Mouse (Mus musculus): ENCODE measurements around the gene Frmd4b. TPM values are rescaled to one million over a fixed set of nuclear protein-coding genes. Genes with fewer than 3 reads are reported as not detected.

Frmd4b gene
- polyA plus RNA-seq, 1 experiment: 22.3 TPM

GRCm38 (mm10) chr6:97535763-97536445 is 81.4 kb downstream of the Frmd4b start:
- WGBS: 85% methylated on average over 9 of the region's 9 CpGs
- TF ChIP-seq CTCF (IDR thresholded peaks at IDR 0.05; ENCODE audit: insufficient read depth, low read length) (no peak), POLR2A (IDR thresholded peaks at IDR 0.05; ENCODE audit: borderline replicate concordance, extremely low read depth, low read depth, low read length) (no peak)
- Histone ChIP-seq H3K4me3 (replicated peaks; ENCODE audit: extremely low read depth, low read depth, low read length) (no peak overlapping the region), H3K4me1 (ENCODE audit: control insufficient read depth, insufficient read depth, low read length) (no peaks in the 10 kb centered on the region; the same call in 1 of the 2 replicates)
- DNase-seq: no peak

- 27% methylated on average over 4 of the region's 4 CpGs for WGBS
- Histone ChIP-seq H3K4me3 (replicated peaks; ENCODE audit: extremely low read depth, low read depth, low read length) (no peak overlapping the region), H3K4me1 (ENCODE audit: control insufficient read depth, insufficient read depth, low read length) (no peaks in the 10 kb centered on the region; the same call in 1 of the 2 replicates)
- no peak for DNase-seq
- no peak for TF ChIP-seq CTCF (IDR thresholded peaks at IDR 0.05; ENCODE audit: insufficient read depth, low read length)
- TF ChIP-seq POLR2A (IDR thresholded peaks at IDR 0.05; ENCODE audit: borderline replicate concordance, extremely low read depth, low read depth, low read length): no peak
These were observed 86.3 kb downstream of the Frmd4b start for GRCm38 (mm10) chr6:97531043-97531442.

DNA sequence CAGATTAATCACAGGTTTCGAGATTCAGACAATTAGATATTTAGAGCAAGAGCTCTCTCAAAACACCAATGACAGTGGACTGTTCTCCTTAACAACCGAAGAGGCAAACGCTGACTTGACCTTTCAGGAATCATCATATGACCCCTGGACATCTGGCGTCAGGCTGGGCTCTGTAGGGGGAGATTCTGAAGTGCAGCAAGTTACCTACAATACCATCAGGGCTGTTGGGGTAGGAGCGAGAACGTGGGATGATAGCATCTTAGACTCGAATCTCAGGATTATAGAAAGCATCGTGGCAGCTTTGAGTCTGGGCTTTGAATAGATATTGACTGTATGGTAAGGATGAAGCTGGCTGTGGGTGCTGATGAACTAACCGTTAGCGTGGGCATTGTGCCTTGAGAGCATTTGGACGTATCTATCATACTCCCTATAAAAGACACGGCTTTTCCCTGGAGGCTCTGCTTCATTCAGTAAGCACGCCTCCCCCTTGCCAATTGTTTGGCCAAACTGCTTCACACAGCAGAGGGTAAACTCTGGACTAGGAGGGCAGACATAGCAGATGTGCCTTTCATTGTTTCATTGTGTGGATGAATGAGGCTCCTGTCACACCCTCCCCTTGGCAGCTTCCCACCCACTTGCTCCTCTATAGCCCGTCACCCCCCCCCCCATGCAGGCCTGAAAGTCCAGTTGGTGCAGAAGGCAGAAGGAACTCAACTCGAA is 88.2 kb downstream of the Frmd4b start:
- H3K4me3 ChIP-seq (replicated peaks; ENCODE audit: extremely low read depth, low read depth, low read length): no peak overlapping the region
- 72% methylated on average over 15 of the region's 15 CpGs for WGBS
- H3K4me1 ChIP-seq (ENCODE audit: control insufficient read depth, insufficient read depth, low read length): no peaks in the 10 kb centered on the region; the same call in 1 of the 2 replicates
- DNase-seq: no peak
- TF ChIP-seq CTCF (IDR thresholded peaks at IDR 0.05; ENCODE audit: insufficient read depth, low read length): no peak
- TF ChIP-seq POLR2A (IDR thresholded peaks at IDR 0.05; ENCODE audit: borderline replicate concordance, extremely low read depth, low read depth, low read length): no peak

GRCm38 (mm10) chr6:97526092-97526491 is 91.2 kb downstream of the Frmd4b start:
- DNase-seq: no peak
- 25% methylated on average over 8 of the region's 8 CpGs for WGBS

DNA sequence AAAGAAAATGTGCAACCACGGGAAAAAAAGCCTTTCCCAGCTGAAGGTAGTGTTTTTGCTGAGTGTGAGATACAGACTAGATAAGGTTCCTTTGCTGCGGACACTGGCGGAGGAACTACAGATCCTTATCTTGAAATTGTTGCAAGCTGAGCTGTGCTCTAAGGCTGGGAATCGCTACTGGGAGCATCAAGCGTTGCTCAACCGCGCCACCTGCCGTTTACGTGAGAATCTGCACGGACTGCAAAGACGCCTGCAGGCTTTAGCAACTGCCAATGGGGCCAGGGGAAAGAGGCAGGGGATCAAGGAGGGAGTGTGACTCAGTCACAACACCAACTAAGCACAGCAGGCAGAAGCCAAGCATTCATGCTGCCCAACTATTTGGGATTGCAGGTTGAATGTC is 94.2 kb downstream of the Frmd4b start:
- peak; percentile 96 for TF ChIP-seq CTCF (IDR thresholded peaks at IDR 0.05; ENCODE audit: insufficient read depth, low read length)
- no peak for TF ChIP-seq POLR2A (IDR thresholded peaks at IDR 0.05; ENCODE audit: borderline replicate concordance, extremely low read depth, low read depth, low read length)
- Histone ChIP-seq H3K4me1 (ENCODE audit: control insufficient read depth, insufficient read depth, low read length) (no peaks in the 10 kb centered on the region; the same call in 1 of the 2 replicates), H3K4me3 (replicated peaks; ENCODE audit: extremely low read depth, low read depth, low read length) (no peak overlapping the region)
- WGBS: under 1% methylated on average over 11 of the region's 11 CpGs
- peak; percentile 77 for DNase-seq

More at GRCm38 (mm10) chr6:97526092-97526491, 91.2 kb downstream of the Frmd4b start:
- peak; percentile 93 for TF ChIP-seq CTCF (IDR thresholded peaks at IDR 0.05; ENCODE audit: insufficient read depth, low read length)
- no peak for TF ChIP-seq POLR2A (IDR thresholded peaks at IDR 0.05; ENCODE audit: borderline replicate concordance, extremely low read depth, low read depth, low read length)
- H3K4me1 ChIP-seq (ENCODE audit: control insufficient read depth, insufficient read depth, low read length): no peaks in the 10 kb centered on the region; the same call in 1 of the 2 replicates
- no peak overlapping the region for H3K4me3 ChIP-seq (replicated peaks; ENCODE audit: extremely low read depth, low read depth, low read length)

GRCm38 (mm10) chr6:97521279-97522038 is 95.9 kb downstream of the Frmd4b start:
- DNase-seq: no peak
- TF ChIP-seq POLR2A (IDR thresholded peaks at IDR 0.05; ENCODE audit: borderline replicate concordance, extremely low read depth, low read depth, low read length): no peak
- TF ChIP-seq CTCF (IDR thresholded peaks at IDR 0.05; ENCODE audit: insufficient read depth, low read length): no peak
- whole genome bisulfite sequencing: 40% methylated on average over 13 of the region's 13 CpGs
- Histone ChIP-seq H3K4me1 (ENCODE audit: control insufficient read depth, insufficient read depth, low read length) (peaks cover 4% of the 10 kb centered on the region; the same call in 1 of the 2 replicates), H3K4me3 (replicated peaks; ENCODE audit: extremely low read depth, low read depth, low read length) (no peak overlapping the region)

DNA sequence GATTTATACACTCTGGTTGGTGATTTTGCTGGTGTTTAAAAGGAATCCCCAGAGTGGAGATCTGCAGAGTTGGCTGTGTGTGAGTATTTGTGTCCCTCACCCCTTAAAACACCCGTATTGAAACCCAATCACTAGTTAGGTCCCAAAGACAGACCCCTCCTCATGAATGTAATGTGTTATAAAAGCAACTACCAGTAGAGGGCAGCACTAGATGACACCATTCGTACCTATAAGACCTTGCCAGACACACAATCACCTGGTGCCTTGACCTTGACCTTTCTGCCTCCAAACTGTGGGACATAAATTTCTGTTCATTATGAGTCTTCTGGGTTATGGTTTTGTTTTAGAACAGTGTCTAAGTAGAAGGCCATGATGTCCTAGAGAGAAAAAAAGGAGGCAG is 96.8 kb downstream of the Frmd4b start:
- 62% methylated on average over 2 of the region's 2 CpGs for WGBS
- H3K4me1 ChIP-seq (ENCODE audit: control insufficient read depth, insufficient read depth, low read length): peaks cover 4% of the 10 kb centered on the region; the same call in 1 of the 2 replicates
- no peak overlapping the region for H3K4me3 ChIP-seq (replicated peaks; ENCODE audit: extremely low read depth, low read depth, low read length)
- TF ChIP-seq CTCF (IDR thresholded peaks at IDR 0.05; ENCODE audit: insufficient read depth, low read length): peak; percentile 38; the same call in 1 of the 2 replicates
- TF ChIP-seq POLR2A (IDR thresholded peaks at IDR 0.05; ENCODE audit: borderline replicate concordance, extremely low read depth, low read depth, low read length): no peak
- DNase-seq: no peak

DNA sequence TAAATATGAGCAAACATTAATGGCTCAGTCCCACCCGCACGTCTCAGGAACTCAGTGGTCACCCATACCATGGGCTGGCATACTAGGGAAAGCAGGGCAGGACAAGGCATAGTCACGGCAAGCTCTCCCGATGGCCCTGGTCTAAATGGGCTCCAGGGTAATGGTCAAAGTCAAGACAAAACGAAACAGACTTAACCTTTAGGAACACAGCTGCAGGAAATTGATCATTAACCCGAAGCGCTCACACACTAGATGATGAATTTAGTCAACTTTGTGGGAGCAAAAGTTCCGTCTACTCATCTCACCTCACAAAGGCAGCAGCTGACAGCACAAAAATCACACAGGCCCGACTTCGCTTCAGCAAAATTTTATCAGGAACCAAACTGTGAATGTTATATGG is 97.8 kb downstream of the Frmd4b start:
- no peak overlapping the region for H3K4me3 ChIP-seq (replicated peaks; ENCODE audit: extremely low read depth, low read depth, low read length)
- 85% methylated on average over 10 of the region's 10 CpGs for WGBS
- no peak for TF ChIP-seq CTCF (IDR thresholded peaks at IDR 0.05; ENCODE audit: insufficient read depth, low read length)
- TF ChIP-seq POLR2A (IDR thresholded peaks at IDR 0.05; ENCODE audit: borderline replicate concordance, extremely low read depth, low read depth, low read length): no peak
- peaks cover 4% of the 10 kb centered on the region; the same call in 1 of the 2 replicates for H3K4me1 ChIP-seq (ENCODE audit: control insufficient read depth, insufficient read depth, low read length)
- no peak for DNase-seq

DNA sequence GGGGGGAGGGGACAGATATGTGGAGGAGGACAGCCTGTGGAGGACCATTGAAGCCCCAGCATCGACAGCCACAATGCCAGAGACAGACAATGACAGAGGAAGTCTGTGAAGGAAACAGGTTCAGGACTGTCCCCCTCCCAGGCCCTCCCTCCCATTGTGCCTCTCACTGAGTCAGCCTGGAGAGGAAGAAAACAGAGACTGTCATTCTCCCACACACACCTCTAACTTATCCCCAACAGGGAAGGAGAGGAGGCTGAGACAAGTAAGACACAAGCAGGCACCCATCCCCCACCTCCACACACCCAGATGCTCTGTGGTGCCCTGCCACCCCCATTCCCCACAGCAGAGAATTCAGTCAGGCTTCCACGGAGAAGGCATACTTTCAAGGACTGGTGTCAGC is 98.9 kb downstream of the Frmd4b start:
- 18% methylated on average over 2 of the region's 2 CpGs for WGBS
- no peak for DNase-seq
- no peak overlapping the region for H3K4me3 ChIP-seq (replicated peaks; ENCODE audit: extremely low read depth, low read depth, low read length)
- peaks cover 4% of the 10 kb centered on the region; the same call in 1 of the 2 replicates for H3K4me1 ChIP-seq (ENCODE audit: control insufficient read depth, insufficient read depth, low read length)
- TF ChIP-seq CTCF (IDR thresholded peaks at IDR 0.05; ENCODE audit: insufficient read depth, low read length) (no peak), POLR2A (IDR thresholded peaks at IDR 0.05; ENCODE audit: borderline replicate concordance, extremely low read depth, low read depth, low read length) (no peak)
